In genomic region chr3:85174542-85175469, GRCm38 (mm10) we compare ENCODE assay signal across 11 mouse cellular contexts.
A peak's percentile ranks its signal among the peaks of the same experiment; 100 is the strongest.
DNase-seq lines count a peak whose midpoint lies in the region; ATAC-seq and TF ChIP-seq lines count a peak whose summit lies in the region.
"Had no signal": no experiment of that assay in that cellular context is flagged by ENCODE, and none has a peak within 500 bp of the region (broad histone marks: within the 10 kb centered on the region; RNA-seq: fewer than 3 reads in every experiment).

No protein-coding gene starts in this region.

- H3K27ac ChIP-seq in hindbrain, postnatal 0 days = no peak overlapping the region
- no peak overlapping the region for H3K27ac ChIP-seq in hindbrain, embryonic 13.5 days
- no peak overlapping the region for H3K27ac ChIP-seq in kidney, postnatal 0 days
- no peak overlapping the region for H3K27ac ChIP-seq in midbrain, postnatal 0 days (ENCODE audit: low read depth, low read length)
- H3K27ac ChIP-seq: liver, embryonic 12.5 days; midbrain, embryonic 15.5 days had no signal

- no peak for DNase-seq in hindbrain, postnatal 0 days (ENCODE audit: low spot score)
- peak; percentile 40 for DNase-seq in forelimb bud, embryonic 11.5 days (ENCODE audit: low read depth, low spot score)
- peak; percentile 58 for DNase-seq in kidney, postnatal 0 days (ENCODE audit: low spot score)
- peak; percentile 8 for DNase-seq in lung, postnatal 36 days
- no peak for DNase-seq in liver
- no peak for DNase-seq in midbrain, postnatal 0 days (ENCODE audit: low spot score)

- H3K36me3 ChIP-seq in hindbrain, postnatal 0 days (ENCODE audit: insufficient read depth, low read length) = no peaks in the 10 kb centered on the region
- H3K36me3 ChIP-seq in hindbrain, embryonic 13.5 days = no peaks in the 10 kb centered on the region
- H3K36me3 ChIP-seq in kidney, postnatal 0 days (ENCODE audit: insufficient read depth, low read length) = no peaks in the 10 kb centered on the region
- no peaks in the 10 kb centered on the region for H3K36me3 ChIP-seq in midbrain, postnatal 0 days (ENCODE audit: insufficient read depth, low read length)
- H3K36me3 ChIP-seq: liver, embryonic 12.5 days; midbrain, embryonic 15.5 days had no signal

- no peaks in the 10 kb centered on the region for H3K27me3 ChIP-seq in hindbrain, postnatal 0 days (ENCODE audit: insufficient read depth, low read length)
- no peaks in the 10 kb centered on the region for H3K27me3 ChIP-seq in hindbrain, embryonic 13.5 days
- no peaks in the 10 kb centered on the region for H3K27me3 ChIP-seq in kidney, postnatal 0 days (ENCODE audit: insufficient read depth, low read length)
- H3K27me3 ChIP-seq in midbrain, postnatal 0 days (ENCODE audit: insufficient read depth, low read length) = no peaks in the 10 kb centered on the region
- H3K27me3 ChIP-seq: liver, embryonic 12.5 days; midbrain, embryonic 15.5 days had no signal

- peak overlapping the region; percentile 11; the same call in 1 of the 2 replicates for H3K4me2 ChIP-seq in hindbrain, postnatal 0 days (ENCODE audit: low read depth, low read length)
- H3K4me2 ChIP-seq in hindbrain, embryonic 13.5 days = no peak overlapping the region
- peak overlapping the region; percentile 37 for H3K4me2 ChIP-seq in kidney, postnatal 0 days (ENCODE audit: low read length)
- no peak overlapping the region for H3K4me2 ChIP-seq in midbrain, postnatal 0 days (ENCODE audit: low read depth, low read length, poor library complexity, severe bottlenecking)
- H3K4me2 ChIP-seq: liver, embryonic 12.5 days; midbrain, embryonic 15.5 days had no signal

- no peaks in the 10 kb centered on the region for H3K4me1 ChIP-seq in hindbrain, postnatal 0 days (ENCODE audit: insufficient read depth, low read length)
- peaks cover 17% of the 10 kb centered on the region for H3K4me1 ChIP-seq in hindbrain, embryonic 13.5 days (replicated peaks)
- peaks cover 2% of the 10 kb centered on the region; the same call in 1 of the 2 replicates for H3K4me1 ChIP-seq in kidney, postnatal 0 days (replicated peaks; ENCODE audit: insufficient read depth, low read length)
- no peaks in the 10 kb centered on the region for H3K4me1 ChIP-seq in midbrain, postnatal 0 days (ENCODE audit: insufficient read depth, low read length)

- peaks cover 6% of the 10 kb centered on the region; the same call in 1 of the 2 replicates for H3K9me3 ChIP-seq in hindbrain, postnatal 0 days (ENCODE audit: low read length)
- 0 out of 2 replicates have a peak, but pooled peaks cover 6% of the 10 kb centered on the region for H3K9me3 ChIP-seq in hindbrain, embryonic 13.5 days
- H3K9me3 ChIP-seq in kidney, postnatal 0 days (replicated peaks; ENCODE audit: low read length) = no peaks in the 10 kb centered on the region
- H3K9me3 ChIP-seq in midbrain, postnatal 0 days (ENCODE audit: low read length) = no peaks in the 10 kb centered on the region
- H3K9me3 ChIP-seq: liver, embryonic 12.5 days; midbrain, embryonic 15.5 days had no signal

- no peak overlapping the region for H3K4me3 ChIP-seq in hindbrain, postnatal 0 days (ENCODE audit: low read length)
- no peak overlapping the region for H3K4me3 ChIP-seq in hindbrain, embryonic 13.5 days
- no peak overlapping the region for H3K4me3 ChIP-seq in kidney, postnatal 0 days (replicated peaks; ENCODE audit: low read depth, low read length)
- H3K4me3 ChIP-seq in midbrain, postnatal 0 days (ENCODE audit: low read depth, low read length) = no peak overlapping the region
- H3K4me3 ChIP-seq: erythroblast, embryonic 14.5 days; liver, embryonic 12.5 days; midbrain, embryonic 15.5 days had no signal

- ATAC-seq in hindbrain, postnatal 0 days = peak; percentile 53; the same call in 1 of the 2 replicates
- ATAC-seq in hindbrain, embryonic 13.5 days (ENCODE audit: low FRiP score) = no peak
- peak; percentile 46; the same call in 1 of the 2 replicates for ATAC-seq in kidney, postnatal 0 days (replicated peaks; ENCODE audit: low FRiP score, low read depth)
- no peak for ATAC-seq in activated CD4-positive, CD25-positive, alpha-beta regulatory T cell, adult 4 months
- ATAC-seq in midbrain, postnatal 0 days (ENCODE audit: low FRiP score) = no peak
- ATAC-seq: liver, embryonic 12.5 days; midbrain, embryonic 15.5 days had no signal

- no peak overlapping the region for H3K9ac ChIP-seq in hindbrain, postnatal 0 days (replicated peaks; ENCODE audit: low read length)
- no peak overlapping the region for H3K9ac ChIP-seq in hindbrain, embryonic 13.5 days
- no peak overlapping the region for H3K9ac ChIP-seq in kidney, postnatal 0 days (ENCODE audit: low read depth, low read length)
- no peak overlapping the region for H3K9ac ChIP-seq in midbrain, postnatal 0 days (replicated peaks; ENCODE audit: low read length, poor library complexity, severe bottlenecking)
- H3K9ac ChIP-seq: liver, embryonic 12.5 days; midbrain, embryonic 15.5 days had no signal

- TF ChIP-seq CTCF in hindbrain, postnatal 0 days (IDR thresholded peaks at IDR 0.05; ENCODE audit: low read depth) = no peak
- no peak for TF ChIP-seq CTCF in kidney, postnatal 0 days (IDR thresholded peaks at IDR 0.05; ENCODE audit: low read depth)
- TF ChIP-seq CTCF in midbrain, postnatal 0 days (IDR thresholded peaks at IDR 0.05) = no peak

- 54% methylated on average over 28 of the region's 28 CpGs for WGBS in hindbrain, postnatal 0 days
- 63% methylated on average over 28 of the region's 28 CpGs for WGBS in hindbrain, embryonic 13.5 days
- WGBS in kidney, postnatal 0 days = 30% methylated on average over 28 of the region's 28 CpGs
- 71% methylated on average over 28 of the region's 28 CpGs for WGBS in midbrain, postnatal 0 days

Comparison
In these comparisons a context has a peak if more than half of its experiments do, and no peak if none do; other contexts are left out.
1. ATAC-seq: peak in hindbrain, postnatal 0 days (single experiment) and kidney, postnatal 0 days (single experiment); none in hindbrain, embryonic 13.5 days (single experiment), activated CD4-positive, CD25-positive, alpha-beta regulatory T cell, adult 4 months (single experiment) and midbrain, postnatal 0 days (single experiment).
2. H3K4me2 ChIP-seq: peak in hindbrain, postnatal 0 days (single experiment) and kidney, postnatal 0 days (single experiment); none in hindbrain, embryonic 13.5 days (single experiment) and midbrain, postnatal 0 days (single experiment).
3. DNase-seq: peak in forelimb bud, embryonic 11.5 days (single experiment), kidney, postnatal 0 days (single experiment) and lung, postnatal 36 days (single experiment); none in hindbrain, postnatal 0 days (single experiment), liver (single experiment) and midbrain, postnatal 0 days (single experiment).